Mouse (Mus musculus) lung, postnatal 0 days (tissue): ENCODE measurements around the gene S1pr2.
"Not testable (repeated sequence)": the region's sequence is repeated elsewhere in the genome, so short reads cannot be mapped to it uniquely, and the experiment has no call there.

ENCODE experiments used
- CTCF ChIP-seq: IDR thresholded peaks from 2 replicates; pipeline ENCODE4 v1.5.1; 2016; ENCODE audit warnings: antibody characterized with exemption, mild to moderate bottlenecking
- EP300 ChIP-seq: IDR thresholded peaks from 2 replicates; pipeline ENCODE4 v1.6.1; 2016; ENCODE audit warnings: antibody characterized with exemption, mild to moderate bottlenecking, control low read depth

- not testable (repeated sequence) for TF ChIP-seq EP300
- TF ChIP-seq CTCF = peak; percentile 20; the same call in 1 of the 2 replicates
Observed at GRCm38 (mm10) chr9:21010939-21011541, 34.5 kb upstream of the S1pr2 start.
